Mouse (Mus musculus) CD8-positive naive resting alpha-beta T cell, adult 2 months (primary cell): ENCODE results near the gene Mab21l3.
"Not testable (repeated sequence)": the region's sequence is repeated elsewhere in the genome, so short reads cannot be mapped to it uniquely, and the experiment has no call there.

ENCODE experiments used
- DNase-seq, 2 experiments: peaks; one replicate each; pipeline ENCODE4 v3.0.0; 2022; ENCODE audit warnings: low read depth in 2 of 2, low spot score in 2 of 2

The Mab21l3 gene

DNA sequence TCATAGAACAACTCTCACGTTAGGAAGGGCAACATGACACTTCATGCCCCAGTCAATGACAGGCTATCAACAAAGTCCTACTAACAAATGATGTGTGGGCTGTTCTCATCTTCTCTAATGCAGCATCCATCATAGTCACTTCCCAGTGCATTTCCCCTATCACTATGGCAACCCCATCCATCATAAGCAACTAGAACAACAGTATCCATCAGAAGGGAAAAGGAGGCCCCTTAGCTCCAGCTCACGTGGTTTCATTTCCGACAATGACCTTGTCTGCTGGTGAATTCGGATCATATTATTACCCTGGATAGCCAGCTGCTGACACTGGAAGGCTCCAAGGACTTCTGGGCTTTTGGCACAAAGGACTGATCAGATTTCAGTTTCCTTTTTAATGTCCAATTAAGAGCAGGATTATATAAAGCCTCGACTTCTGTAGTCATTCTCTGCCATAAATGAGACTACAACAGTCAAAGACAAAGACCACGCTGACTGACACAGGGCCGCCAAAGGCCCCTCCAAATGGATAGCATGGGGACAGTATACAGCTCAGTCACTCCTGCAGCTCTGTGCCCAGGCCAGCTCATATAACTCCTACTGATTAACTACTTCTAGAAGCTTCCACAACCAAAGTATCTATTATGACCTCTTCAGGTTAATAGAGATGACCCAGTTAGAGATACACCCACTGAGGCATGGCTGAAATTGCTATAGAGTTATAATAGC is 6.2 kb downstream of the Mab21l3 start:
- no peak for DNase-seq

GRCm38 (mm10) chr3:101839327-101839726 is 9.4 kb downstream of the Mab21l3 start:
- no peak for DNase-seq

DNA sequence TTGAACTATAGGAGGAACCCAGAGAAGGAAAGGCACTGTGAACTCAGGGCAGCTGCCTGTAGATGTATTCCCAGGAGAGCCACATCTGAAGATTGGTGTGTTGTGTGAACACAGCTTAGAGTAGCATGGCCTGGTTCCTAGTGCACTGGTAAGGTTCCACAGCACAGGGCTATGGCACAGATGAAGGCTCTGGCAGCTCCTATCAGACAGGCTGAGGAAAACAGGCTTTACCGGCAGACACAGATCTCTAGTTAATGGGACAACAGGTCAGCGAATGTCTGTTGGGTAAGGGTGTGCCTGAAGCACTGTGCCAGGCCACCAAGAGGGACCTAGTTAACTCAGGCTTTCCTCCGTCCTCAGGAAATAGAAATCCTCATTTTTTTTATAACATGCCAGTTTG is 11.8 kb downstream of the Mab21l3 start:
- DNase-seq, result no peak

DNA sequence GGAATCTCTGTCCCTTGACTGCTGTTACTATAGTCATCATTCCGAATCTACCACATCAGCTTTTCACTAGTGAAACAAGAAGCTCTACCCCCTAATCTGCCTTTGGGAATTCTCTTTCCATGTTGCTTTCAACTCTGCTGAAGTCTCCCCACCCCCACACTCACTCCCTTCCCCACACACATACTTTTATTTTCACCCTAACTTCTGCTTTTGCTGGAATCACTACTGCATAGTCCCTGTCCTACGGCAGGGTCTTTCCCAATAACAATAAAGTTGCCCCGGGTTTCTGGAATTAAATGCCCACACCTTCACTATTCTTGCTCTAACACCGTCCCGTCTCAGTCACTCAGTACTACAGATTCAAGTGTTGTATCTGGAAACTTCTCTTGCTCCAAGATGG is 12.2 kb downstream of the Mab21l3 start:
- no peak for DNase-seq

DNA sequence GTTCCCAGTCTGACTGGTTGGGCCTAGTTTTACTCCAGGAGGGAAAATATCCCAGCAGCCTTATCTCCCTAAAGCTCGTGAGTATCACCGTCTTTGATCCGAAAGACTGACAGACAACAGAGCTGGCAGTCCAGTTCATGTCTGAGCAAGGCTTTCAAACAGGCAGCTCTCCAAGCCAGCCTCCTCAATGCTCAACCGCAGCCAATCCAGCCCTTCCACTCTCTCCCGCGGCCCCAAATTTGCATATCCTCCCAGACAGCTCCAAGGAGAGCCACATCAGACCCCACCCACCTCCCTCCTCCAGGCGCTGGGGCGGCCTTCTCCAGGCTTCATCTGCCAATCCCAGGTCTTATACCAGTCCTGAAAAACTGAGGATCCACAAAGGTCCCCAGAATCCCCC is 12.7 kb downstream of the Mab21l3 start:
- DNase-seq, result no peak

- no peak for DNase-seq
These were observed 17.4 kb downstream of the Mab21l3 start for GRCm38 (mm10) chr3:101831189-101831858.

DNA sequence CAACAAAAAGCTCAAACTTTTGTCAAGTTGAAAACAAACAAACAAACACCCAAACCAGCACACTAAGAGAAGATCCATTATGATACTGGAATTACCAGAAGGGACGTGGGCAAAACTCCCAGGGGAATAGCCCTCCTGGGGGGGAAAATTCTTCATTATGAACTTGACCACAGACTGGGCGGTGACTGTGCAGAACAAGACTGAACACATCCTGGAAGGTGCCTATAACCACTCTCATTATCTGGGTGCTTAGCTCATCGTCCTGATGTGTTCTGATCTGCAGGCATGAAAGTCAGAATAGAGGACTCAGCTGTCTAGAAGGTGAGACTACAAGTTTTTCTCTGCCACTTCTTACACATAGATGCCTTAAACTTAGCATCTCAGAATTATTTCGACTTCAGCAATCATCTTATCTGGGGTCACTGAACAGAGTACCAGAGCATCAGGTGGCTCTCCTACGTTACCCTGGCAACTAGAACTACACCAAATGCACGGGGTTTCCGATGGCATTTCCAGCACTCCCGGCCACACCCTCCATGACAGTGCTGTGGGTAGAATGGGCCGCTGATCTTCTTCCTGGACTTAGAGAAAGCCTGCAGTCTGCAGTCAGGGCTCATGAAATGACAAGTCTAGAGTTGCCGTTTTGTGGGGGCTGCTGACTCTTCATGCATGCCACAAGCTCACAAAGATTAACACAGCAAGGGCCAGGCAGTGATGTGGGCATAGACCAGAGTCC is 18.7 kb downstream of the Mab21l3 start:
- DNase-seq, result no peak

GRCm38 (mm10) chr3:101828595-101828994 is 20.2 kb downstream of the Mab21l3 start:
- DNase-seq, result no peak

DNA sequence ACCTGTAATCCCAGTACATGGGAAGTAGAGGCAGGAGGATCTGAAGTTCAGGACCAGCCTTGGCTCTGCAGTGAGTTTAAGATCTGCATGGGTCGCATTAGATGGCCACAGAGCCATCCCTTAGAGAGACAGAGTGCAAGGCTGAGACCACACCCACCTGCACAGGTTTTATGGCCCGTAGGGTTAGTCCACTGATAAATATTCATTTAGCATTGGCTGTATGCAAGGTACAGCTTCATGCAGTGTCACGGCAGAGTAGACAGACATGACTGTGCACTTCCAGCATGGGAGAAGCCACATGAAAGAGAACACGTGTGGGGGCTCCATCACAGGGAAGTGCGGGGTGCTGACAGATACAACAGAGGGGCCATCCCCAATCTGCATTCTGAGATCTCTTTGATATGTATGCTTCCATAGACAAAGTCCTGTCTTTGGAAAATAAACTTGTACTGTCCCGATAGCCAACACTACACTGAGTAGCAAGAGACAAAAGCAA is 21.5 kb downstream of the Mab21l3 start:
- DNase-seq, result no peak

GRCm38 (mm10) chr3:101824338-101824737 is 24.4 kb downstream of the Mab21l3 start:
- DNase-seq, result no peak

- DNase-seq, result no peak
These were observed 26.7 kb downstream of the Mab21l3 start for GRCm38 (mm10) chr3:101822052-101822451.

DNA sequence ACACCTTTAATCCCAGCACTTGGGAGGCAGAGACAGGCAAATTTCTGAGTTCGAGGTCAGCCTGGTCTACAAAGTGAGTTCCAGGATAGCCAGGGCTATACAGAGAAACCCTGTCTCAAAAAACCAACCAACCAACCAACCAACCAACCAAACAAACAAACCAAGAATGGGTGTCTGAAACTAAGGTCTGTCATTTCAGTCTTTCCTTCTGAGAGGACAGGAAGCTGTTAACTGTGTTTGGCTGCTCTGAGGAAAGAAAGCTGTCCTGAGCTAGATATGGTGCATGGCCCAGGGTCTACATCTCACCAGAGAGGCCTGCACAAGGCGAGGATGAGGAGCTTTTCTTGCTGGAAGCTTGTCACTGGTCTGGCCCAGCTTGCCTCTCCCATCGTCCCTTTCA is 28.1 kb downstream of the Mab21l3 start:
- DNase-seq, result not testable (repeated sequence)

GRCm38 (mm10) chr3:101816006-101816405 is 32.8 kb downstream of the Mab21l3 start:
- DNase-seq, result no peak

DNA sequence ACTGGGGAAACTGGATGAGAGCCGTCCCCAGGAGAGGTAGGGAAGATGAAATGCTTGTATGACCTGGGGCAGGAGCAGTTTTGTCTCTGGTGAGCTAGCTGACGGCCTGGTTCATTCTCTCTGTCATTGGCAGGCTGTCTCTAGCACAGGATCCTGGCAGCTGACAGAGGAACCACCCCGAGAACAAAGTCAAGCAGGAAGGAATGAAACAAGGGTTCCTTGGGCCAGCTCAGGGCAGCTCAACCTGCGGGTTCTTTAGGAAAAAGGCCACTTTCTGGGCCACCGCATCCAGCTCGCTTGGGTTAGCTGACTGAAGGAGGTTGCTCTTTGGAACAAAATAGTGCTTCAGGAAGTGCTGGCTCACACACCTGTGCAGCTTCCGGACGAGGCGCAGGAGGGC is 34.0 kb downstream of the Mab21l3 start:
- DNase-seq, result no peak

DNA sequence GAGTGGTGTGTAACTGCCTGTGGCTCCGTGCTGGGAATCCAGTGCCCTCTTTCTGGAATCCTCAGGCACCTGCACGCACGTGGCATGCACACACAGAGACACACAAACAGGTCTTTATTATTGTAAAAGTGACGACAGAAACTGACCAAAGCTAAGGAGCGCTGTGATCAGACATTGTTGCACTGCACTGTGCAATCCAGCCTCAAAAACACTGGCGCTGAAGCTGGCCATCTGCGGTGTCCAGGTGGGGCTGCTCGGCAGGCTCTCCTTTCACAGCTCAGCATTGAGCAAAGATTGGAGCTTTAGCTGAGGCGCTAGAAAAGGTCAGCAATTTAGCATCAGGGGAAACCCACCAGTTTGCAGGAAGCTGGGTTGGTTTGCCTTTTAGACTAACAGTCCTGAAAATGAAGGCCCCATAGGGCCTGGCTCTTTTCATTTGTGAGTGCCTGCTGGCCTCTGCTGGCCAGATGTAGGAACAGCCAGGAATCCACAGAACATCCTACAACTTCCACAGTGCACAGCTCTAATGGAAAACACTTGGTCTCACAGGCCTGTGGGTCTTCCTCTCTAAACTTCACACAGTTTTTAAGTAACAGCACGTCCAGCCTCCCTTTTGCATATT is 36.3 kb downstream of the Mab21l3 start:
- DNase-seq, result peak; percentile 52 to 68

GRCm38 (mm10) chr3:101811931-101812330 is 36.8 kb downstream of the Mab21l3 start:
- no peak for DNase-seq

GRCm38 (mm10) chr3:101807646-101808045 is 41.1 kb downstream of the Mab21l3 start:
- no peak for DNase-seq

DNA sequence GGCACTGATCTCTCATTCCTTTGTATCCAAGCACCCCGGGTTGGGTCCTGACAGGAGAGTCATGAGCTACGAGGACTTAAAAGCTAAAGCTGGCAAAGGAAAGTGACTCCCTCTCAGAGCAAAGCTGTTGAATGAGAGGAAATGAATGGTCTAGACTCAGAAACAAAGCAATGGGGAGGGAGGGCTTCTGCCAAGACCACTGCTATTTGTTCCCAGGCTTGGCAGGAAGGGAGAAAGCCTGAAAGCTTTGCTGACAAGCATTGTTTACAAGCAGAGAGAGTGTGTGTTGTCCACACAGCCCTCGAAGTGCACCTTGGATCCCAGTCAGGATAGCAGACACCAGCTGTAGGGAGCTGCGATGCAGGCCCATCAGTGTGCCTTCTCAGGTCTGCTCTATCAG is 41.8 kb downstream of the Mab21l3 start:
- DNase-seq, result no peak

DNA sequence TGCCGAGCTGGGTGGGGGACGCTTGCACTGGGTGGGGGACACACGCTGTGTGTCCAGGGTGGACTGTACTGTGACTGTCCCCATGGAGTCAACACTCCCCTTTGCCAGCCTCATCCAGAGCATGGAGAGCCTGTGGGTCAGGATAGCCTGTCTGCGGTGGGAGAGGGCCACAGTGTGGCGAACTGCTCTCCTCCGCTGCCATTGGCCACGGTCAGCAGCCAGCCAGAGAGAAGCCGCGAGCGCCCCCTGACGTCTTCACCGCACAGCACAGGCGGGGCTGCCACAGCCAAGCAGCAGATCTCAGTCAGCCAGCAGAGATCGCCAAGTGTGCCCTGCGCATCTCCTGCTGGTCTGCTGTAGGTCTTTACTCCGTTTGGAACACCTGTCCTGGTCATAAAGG is 42.6 kb downstream of the Mab21l3 start:
- peak; percentile 66 to 73 for DNase-seq

DNA sequence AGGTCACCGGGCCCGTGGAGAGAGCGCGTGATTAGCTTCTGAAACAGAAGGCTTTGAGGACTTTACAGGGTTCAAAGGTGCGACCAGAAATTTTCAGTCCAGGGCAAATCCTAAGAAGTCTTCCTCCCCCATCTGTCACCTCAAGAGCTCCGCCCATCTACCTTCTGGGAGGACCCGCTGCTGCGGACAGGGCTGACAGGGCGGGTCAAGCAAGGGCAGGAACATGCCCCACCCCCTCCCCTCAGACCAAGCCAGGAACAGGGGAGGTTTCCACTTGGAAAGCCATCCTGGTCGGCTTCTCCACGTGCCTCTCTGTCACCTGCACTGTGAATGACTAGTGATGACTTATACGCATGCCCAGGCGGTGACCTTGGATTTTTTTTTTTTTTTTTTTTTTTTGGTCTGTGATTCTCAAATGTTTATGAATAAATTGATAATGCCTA is 43.2 kb downstream of the Mab21l3 start:
- no peak for DNase-seq

DNA sequence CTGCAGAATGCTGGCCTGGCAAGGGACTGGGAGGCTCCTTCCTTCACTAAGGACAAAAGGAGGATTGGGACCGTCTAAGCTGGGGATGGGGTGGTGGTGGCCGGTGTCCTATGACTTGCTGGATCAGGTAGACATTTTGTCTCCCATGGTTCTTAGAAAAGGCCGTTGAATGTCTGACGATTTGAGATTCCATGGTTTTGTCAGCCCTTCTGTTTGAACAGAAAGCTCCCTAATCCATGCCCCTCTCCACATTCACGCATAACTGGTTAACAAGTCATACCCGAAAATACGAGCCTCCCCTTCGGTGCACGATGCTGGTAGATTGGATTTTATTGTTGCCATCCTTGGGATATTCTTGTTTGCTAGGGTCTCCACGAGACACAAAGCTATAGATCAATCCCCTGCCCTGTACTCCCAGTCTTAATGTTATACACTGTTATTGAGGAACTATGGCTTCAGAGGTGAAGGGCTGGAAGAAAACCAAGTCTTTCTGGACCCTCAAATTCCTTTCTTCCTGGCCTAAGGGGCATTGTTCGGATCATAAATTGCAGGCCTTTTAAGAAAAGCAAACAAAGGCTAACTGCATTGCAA is 43.7 kb downstream of the Mab21l3 start:
- no peak for DNase-seq
